Comparison of ENCODE assay signal across 12 mouse cellular contexts in the genomic region with DNA sequence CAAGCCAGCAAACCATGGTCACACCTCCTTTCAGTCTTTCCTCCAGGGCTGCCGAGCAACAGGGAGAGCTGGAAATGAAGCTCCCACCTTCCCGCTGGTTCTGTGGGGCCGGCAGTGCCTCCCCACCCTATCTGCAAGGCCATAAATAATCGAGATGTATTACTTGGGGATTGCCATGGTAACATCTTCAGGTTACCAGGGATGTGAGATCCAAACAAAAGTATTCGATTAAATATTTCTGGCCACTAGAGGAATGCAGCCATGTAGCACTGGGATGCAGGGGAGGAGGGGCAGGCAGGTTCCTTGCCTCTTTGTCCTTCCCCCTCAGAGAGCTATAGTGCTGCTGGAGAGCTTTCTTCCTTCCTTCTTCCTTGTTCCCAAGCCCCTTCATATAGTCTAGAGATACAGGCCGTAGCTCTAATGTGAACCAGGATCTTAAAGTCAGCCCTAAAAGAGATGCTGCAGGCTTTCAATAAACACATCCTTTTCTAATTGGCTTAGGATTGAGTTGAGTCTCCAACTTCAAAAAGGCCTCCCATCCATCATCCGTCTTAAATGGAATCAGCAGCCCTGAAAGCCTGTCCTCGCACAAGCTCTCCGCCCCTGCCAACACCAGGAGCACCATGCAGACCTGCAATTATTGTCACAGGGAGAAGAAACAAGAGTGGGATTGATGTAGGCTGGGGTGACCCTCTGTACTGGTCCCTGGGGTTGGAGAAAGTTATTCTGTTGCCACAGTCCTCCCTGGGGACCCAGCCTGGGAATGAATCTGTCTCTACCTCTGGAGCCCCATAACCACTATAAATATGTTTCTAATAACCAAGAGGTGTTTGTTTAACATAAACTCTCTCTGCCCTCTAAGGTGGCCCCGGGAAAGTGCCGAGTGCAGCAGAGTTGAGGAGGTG.
DNase-seq lines count a peak whose midpoint lies in the region; ATAC-seq and TF ChIP-seq lines count a peak whose summit lies in the region.
"Had no signal": no experiment of that assay in that cellular context is flagged by ENCODE, and none has a peak within 500 bp of the region (broad histone marks: within the 10 kb centered on the region; RNA-seq: fewer than 3 reads in every experiment).

No protein-coding gene starts in this region.

- TF ChIP-seq CTCF in kidney, postnatal 0 days (IDR thresholded peaks at IDR 0.05; ENCODE audit: low read depth) = no peak

- no peak overlapping the region for H3K27ac ChIP-seq in kidney, postnatal 0 days
- H3K27ac ChIP-seq in hindbrain, embryonic 13.5 days = peak overlapping the region; percentile 55
- H3K27ac ChIP-seq in midbrain, embryonic 13.5 days = peak overlapping the region; percentile 36

- no peak overlapping the region for H3K4me2 ChIP-seq in kidney, postnatal 0 days (ENCODE audit: low read length)
- no peak overlapping the region for H3K4me2 ChIP-seq in hindbrain, embryonic 13.5 days
- H3K4me2 ChIP-seq in midbrain, embryonic 13.5 days (replicated peaks) = no peak overlapping the region
- H3K4me2 ChIP-seq: limb, embryonic 13.5 days had no signal

- WGBS in kidney, postnatal 0 days = 11% methylated on average over 11 of the region's 11 CpGs
- 15% methylated on average over 11 of the region's 11 CpGs for WGBS in hindbrain, embryonic 13.5 days
- WGBS in midbrain, embryonic 13.5 days = 23% methylated on average over 11 of the region's 11 CpGs

- H3K4me1 ChIP-seq in kidney, postnatal 0 days (replicated peaks; ENCODE audit: insufficient read depth, low read length) = no peaks in the 10 kb centered on the region
- H3K4me1 ChIP-seq in hindbrain, embryonic 13.5 days (replicated peaks) = peaks cover 20% of the 10 kb centered on the region
- peaks cover 26% of the 10 kb centered on the region for H3K4me1 ChIP-seq in midbrain, embryonic 13.5 days (replicated peaks)

- H3K9me3 ChIP-seq in kidney, postnatal 0 days (replicated peaks; ENCODE audit: low read length) = no peaks in the 10 kb centered on the region
- no peaks in the 10 kb centered on the region for H3K9me3 ChIP-seq in hindbrain, embryonic 13.5 days
- H3K9me3 ChIP-seq in midbrain, embryonic 13.5 days = no peaks in the 10 kb centered on the region

- H3K36me3 ChIP-seq in kidney, postnatal 0 days (ENCODE audit: insufficient read depth, low read length) = no peaks in the 10 kb centered on the region
- H3K36me3 ChIP-seq in hindbrain, embryonic 13.5 days = no peaks in the 10 kb centered on the region
- no peaks in the 10 kb centered on the region for H3K36me3 ChIP-seq in midbrain, embryonic 13.5 days
- H3K36me3 ChIP-seq: limb, embryonic 13.5 days had no signal

- peak; percentile 69 for DNase-seq in kidney, postnatal 0 days (ENCODE audit: low spot score)
- no peak for DNase-seq in kidney, adult 9 months
- DNase-seq in layer of hippocampus, adult 11-12 months (ENCODE audit: low spot score) = no peak
- no peak for DNase-seq in lung, postnatal 25 days (ENCODE audit: low spot score)
- DNase-seq in cerebellum, adult 11 months = no peak
- no peak for DNase-seq in heart, adult 11 months
- DNase-seq: kidney, adult 2 months; right cerebral cortex, adult 18-20 months had no signal

- no peak overlapping the region for H3K9ac ChIP-seq in kidney, postnatal 0 days (ENCODE audit: low read depth, low read length)
- H3K9ac ChIP-seq in hindbrain, embryonic 13.5 days = no peak overlapping the region
- no peak overlapping the region for H3K9ac ChIP-seq in midbrain, embryonic 13.5 days (replicated peaks)
- H3K9ac ChIP-seq: limb, embryonic 13.5 days had no signal

- no peak for ATAC-seq in kidney, postnatal 0 days (replicated peaks; ENCODE audit: low FRiP score, low read depth)
- peak; percentile 66 for ATAC-seq in hindbrain, embryonic 13.5 days (ENCODE audit: low FRiP score)
- peak; percentile 60; the same call in 1 of the 2 replicates for ATAC-seq in midbrain, embryonic 13.5 days
- ATAC-seq: lung, postnatal 0 days had no signal

- no peaks in the 10 kb centered on the region for H3K27me3 ChIP-seq in kidney, postnatal 0 days (ENCODE audit: insufficient read depth, low read length)
- 0 out of 2 replicates have a peak, but pooled peaks cover 4% of the 10 kb centered on the region for H3K27me3 ChIP-seq in hindbrain, embryonic 13.5 days
- H3K27me3 ChIP-seq in midbrain, embryonic 13.5 days = no peaks in the 10 kb centered on the region

- H3K4me3 ChIP-seq in kidney, postnatal 0 days (replicated peaks; ENCODE audit: low read depth, low read length) = no peak overlapping the region
- no peak overlapping the region for H3K4me3 ChIP-seq in hindbrain, embryonic 13.5 days
- H3K4me3 ChIP-seq in midbrain, embryonic 13.5 days (replicated peaks) = no peak overlapping the region
- H3K4me3 ChIP-seq: limb, embryonic 13.5 days had no signal
